Mouse (Mus musculus): ENCODE measurements at regions not wholly inside any gene's neighbourhood (a gene's known extent, or its start where the extent isn't known, plus 50 kb on each side); places are given as distances from the start of the nearest gene placed in this dataset.

GRCm38 (mm10) chr1:35834180-35834579, 234.0 kb upstream of the Hs6st1 start:
- DNase-seq (ENCODE audit: low read depth): no peak

- no peak for DNase-seq (ENCODE audit: low read depth)
Observed at GRCm38 (mm10) chr1:35836552-35836951, 231.6 kb upstream of the Hs6st1 start.

GRCm38 (mm10) chr1:35838625-35839024, 229.6 kb upstream of the Hs6st1 start:
- DNase-seq (ENCODE audit: low read depth): no peak

- peak; percentile 68 for DNase-seq (ENCODE audit: low read depth)
Observed at GRCm38 (mm10) chr1:35839446-35839845, 228.8 kb upstream of the Hs6st1 start.

GRCm38 (mm10) chr1:35841626-35842025, 226.6 kb upstream of the Hs6st1 start:
- DNase-seq (ENCODE audit: low read depth): no peak

GRCm38 (mm10) chr1:35842707-35843106, 225.5 kb upstream of the Hs6st1 start:
- no peak for DNase-seq (ENCODE audit: low read depth)

GRCm38 (mm10) chr1:35843566-35843965, 224.6 kb upstream of the Hs6st1 start:
- no peak for DNase-seq (ENCODE audit: low read depth)

- DNase-seq (ENCODE audit: low read depth): peak; percentile 49
Observed at GRCm38 (mm10) chr1:35846224-35846936, 221.8 kb upstream of the Hs6st1 start.

- no peak for DNase-seq (ENCODE audit: low read depth)
Observed at GRCm38 (mm10) chr1:35848160-35848954, 219.8 kb upstream of the Hs6st1 start.

- no peak for DNase-seq (ENCODE audit: low read depth)
Observed at GRCm38 (mm10) chr1:35849406-35850190, 218.6 kb upstream of the Hs6st1 start.

GRCm38 (mm10) chr1:35850191-35850545, 218.0 kb upstream of the Hs6st1 start:
- DNase-seq (ENCODE audit: low read depth): no peak

GRCm38 (mm10) chr1:35850566-35851085, 217.6 kb upstream of the Hs6st1 start:
- DNase-seq (ENCODE audit: low read depth): no peak

GRCm38 (mm10) chr1:35851681-35852409, 216.4 kb upstream of the Hs6st1 start:
- no peak for DNase-seq (ENCODE audit: low read depth)

- no peak for DNase-seq (ENCODE audit: low read depth)
Observed at GRCm38 (mm10) chr1:35853018-35853417, 215.2 kb upstream of the Hs6st1 start.

GRCm38 (mm10) chr1:35855650-35856049, 212.6 kb upstream of the Hs6st1 start:
- no peak for DNase-seq (ENCODE audit: low read depth)

- no peak for DNase-seq (ENCODE audit: low read depth)
Observed at GRCm38 (mm10) chr1:35858342-35858741, 209.9 kb upstream of the Hs6st1 start.

GRCm38 (mm10) chr1:35860779-35861178, 207.4 kb upstream of the Hs6st1 start:
- peak; percentile 28 for DNase-seq (ENCODE audit: low read depth)

GRCm38 (mm10) chr1:35862196-35862595, 206.0 kb upstream of the Hs6st1 start:
- peak; percentile 46 for DNase-seq (ENCODE audit: low read depth)

- DNase-seq (ENCODE audit: low read depth): no peak
Observed at GRCm38 (mm10) chr1:35862661-35863060, 205.5 kb upstream of the Hs6st1 start.

GRCm38 (mm10) chr1:35864246-35864645, 204.0 kb upstream of the Hs6st1 start:
- DNase-seq (ENCODE audit: low read depth): no peak

- DNase-seq (ENCODE audit: low read depth): no peak
Observed at GRCm38 (mm10) chr1:35865263-35865662, 202.9 kb upstream of the Hs6st1 start.

- no peak for DNase-seq (ENCODE audit: low read depth)
Observed at GRCm38 (mm10) chr1:35866643-35867042, 201.6 kb upstream of the Hs6st1 start.

All from naive thymus-derived CD4-positive, alpha-beta T cell, adult 2 months (primary cell).